Mouse (Mus musculus): ENCODE measurements around the gene Psma7.

DNA sequence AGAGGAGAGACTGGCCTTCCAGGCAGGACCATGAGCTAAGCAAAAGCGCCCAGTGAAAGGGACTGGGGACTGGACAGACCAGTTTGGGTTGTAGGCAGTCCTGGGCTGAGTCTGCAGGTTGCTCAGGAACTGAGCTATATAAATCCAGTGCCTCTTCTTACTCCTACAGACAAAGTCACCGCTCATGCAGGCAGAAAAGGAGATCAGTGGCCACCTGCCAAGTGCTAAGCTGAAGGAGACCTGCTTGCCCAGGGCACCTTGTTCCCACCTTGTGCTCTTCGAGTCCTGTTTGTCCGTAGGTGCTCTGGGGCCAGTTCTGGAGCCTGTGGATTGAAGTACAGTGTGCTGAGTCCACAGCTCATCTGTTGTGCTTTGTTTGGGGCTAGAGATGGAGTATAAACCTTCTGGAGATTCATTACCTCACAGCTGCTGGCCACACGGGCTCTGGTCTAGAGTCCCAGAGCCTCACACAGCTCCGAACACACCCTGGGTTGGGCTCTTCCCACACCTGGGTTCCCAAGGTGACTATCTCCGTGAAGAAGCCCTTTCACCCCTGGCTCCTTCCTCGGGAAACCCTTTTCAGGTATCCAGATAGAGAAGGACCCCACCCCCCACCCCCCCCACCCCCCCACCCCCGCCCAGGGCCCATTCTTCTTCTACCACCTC lies 35.7 kb downstream of the Psma7 start:
- no peak for TF ChIP-seq CTCF (IDR thresholded peaks at IDR 0.05; ENCODE audit: extremely low read depth, insufficient read length, insufficient replicate concordance, low read depth, low read length)
- no peak for TF ChIP-seq POLR2A (IDR thresholded peaks at IDR 0.05; ENCODE audit: low read depth, low read length)

Measured in small intestine, adult 2 months (tissue).